Mouse (Mus musculus) MEL (cell line): ENCODE measurements around the gene Enc1. TPM values are rescaled to one million over a fixed set of nuclear protein-coding genes. Genes with fewer than 3 reads are reported as not detected.

Experiments
- DNase-seq: peaks from one replicate; pipeline ENCODE4 v3.0.0; 2011; ENCODE audit warnings: low read depth, low spot score
- H3K27ac ChIP-seq: 2 replicates; pipeline ENCODE4 v1.5.1; 2012; ENCODE audit warnings: low read depth, mild to moderate bottlenecking, control low read depth, low read length, moderate library complexity; ENCODE audit not compliant: control insufficient read depth
- H3K27me3 ChIP-seq, 2 experiments: fragments of 150-350 bp in 1 of 2; sonication (generic) in 1 of 2; 2 replicates each; pipeline ENCODE4 v1.6.1; 2012; ENCODE audit warnings: low read length in 2 of 2, mild to moderate bottlenecking in 2 of 2, improper control_type of control experiment in 1 of 2, moderate library complexity in 1 of 2; ENCODE audit not compliant: insufficient read depth in 2 of 2, control insufficient read depth in 1 of 2
- H3K36me3 ChIP-seq, 2 experiments: 2 replicates each; pipeline ENCODE4 v1.6.1; 2012 to 2014; ENCODE audit warnings: low read length in 2 of 2, improper control_type of control experiment in 1 of 2, inconsistent platforms in 1 of 2, mild to moderate bottlenecking in 1 of 2; ENCODE audit not compliant: insufficient read depth in 2 of 2, control insufficient read depth in 1 of 2
- H3K4me1 ChIP-seq, 2 experiments: fragments of 150-350 bp in 1 of 2; sonication (generic) in 1 of 2; 2 replicates each; pipeline ENCODE4 v1.6.1; 2012; ENCODE audit warnings: low read length in 2 of 2, improper control_type of control experiment in 1 of 2, mild to moderate bottlenecking in 1 of 2; ENCODE audit not compliant: insufficient read depth in 2 of 2, control insufficient read depth in 1 of 2
- H3K4me3 ChIP-seq, 2 experiments: fragments of 150-350 bp in 1 of 2; sonication (generic) in 1 of 2; 2 replicates each; pipeline ENCODE4 v1.5.1; 2012; ENCODE audit warnings: low read depth in 2 of 2, low read length in 2 of 2, mild to moderate bottlenecking in 2 of 2, moderate library complexity in 2 of 2, control low read depth in 1 of 2, improper control_type of control experiment in 1 of 2; ENCODE audit not compliant: control insufficient read depth in 1 of 2, insufficient read depth in 1 of 2
- H3K79me2 ChIP-seq: 2 replicates; pipeline ENCODE4 v1.6.1; 2012; ENCODE audit warnings: mild to moderate bottlenecking, low read length, moderate library complexity; ENCODE audit not compliant: control insufficient read depth, poor library complexity, insufficient read depth
- H3K9ac ChIP-seq: 2 replicates; pipeline ENCODE4 v1.6.1; 2012; ENCODE audit warnings: low read depth, mild to moderate bottlenecking, control low read depth, low read length, moderate library complexity; ENCODE audit not compliant: control insufficient read depth, poor library complexity, severe bottlenecking
- H3K9me3 ChIP-seq: fragments of 150-350 bp; sonication (generic); replicated peaks from 2 replicates; pipeline ENCODE4 v1.6.1; 2012; ENCODE audit warnings: mild to moderate bottlenecking, low read length, improper control_type of control experiment, moderate library complexity; ENCODE audit not compliant: insufficient read depth
- BHLHE40 ChIP-seq: IDR thresholded peaks from 2 replicates; pipeline ENCODE4 v1.6.1; 2012; ENCODE audit warnings: low read depth, mild to moderate bottlenecking, inconsistent platforms, low read length, improper control_type of control experiment, borderline replicate concordance
- CTCF ChIP-seq, 3 experiments: IDR thresholded peaks in 2 of 3; conservative IDR thresholded peaks in 1 of 3; 2 replicates each; pipeline ENCODE4 v1.5.1; 2011 to 2012; ENCODE audit warnings: low read length in 3 of 3, low read depth in 2 of 3, mild to moderate bottlenecking in 2 of 3, improper control_type of control experiment in 1 of 3, inconsistent platforms in 1 of 3, mixed read lengths in 1 of 3, moderate library complexity in 1 of 3; ENCODE audit not compliant: control insufficient read depth in 1 of 3, insufficient read depth in 1 of 3, poor library complexity in 1 of 3, severe bottlenecking in 1 of 3
- ELF1 ChIP-seq: IDR thresholded peaks from 2 replicates; pipeline ENCODE4 v1.6.1; 2014; ENCODE audit warnings: low read depth, mild to moderate bottlenecking, inconsistent platforms, low read length, improper control_type of control experiment, moderate library complexity
- GABPA ChIP-seq: IDR thresholded peaks from 2 replicates; pipeline ENCODE4 v1.6.1; 2012; ENCODE audit warnings: low read depth, mild to moderate bottlenecking, inconsistent platforms, low read length, improper control_type of control experiment, moderate library complexity
- HCFC1 ChIP-seq: IDR thresholded peaks from 2 replicates; pipeline ENCODE4 v1.6.1; 2012; ENCODE audit warnings: low read depth, mild to moderate bottlenecking, inconsistent platforms, low read length, improper control_type of control experiment, moderate library complexity
- KAT2A ChIP-seq: conservative IDR thresholded peaks from 2 replicates; pipeline ENCODE4 v1.6.1; 2012; ENCODE audit warnings: low read depth, low read length, improper control_type of control experiment, inconsistent platforms
- MAX ChIP-seq: IDR thresholded peaks from 2 replicates; pipeline ENCODE4 v1.6.1; 2011; ENCODE audit warnings: low read length, improper control_type of control experiment
- MAZ ChIP-seq: IDR thresholded peaks from 2 replicates; pipeline ENCODE4 v1.6.1; 2012; ENCODE audit warnings: low read depth, mild to moderate bottlenecking, inconsistent platforms, low read length, improper control_type of control experiment
- MXI1 ChIP-seq: IDR thresholded peaks from 2 replicates; pipeline ENCODE4 v1.6.1; 2011; ENCODE audit warnings: mild to moderate bottlenecking, low read depth, low read length, improper control_type of control experiment
- NELFE ChIP-seq: IDR thresholded peaks from 2 replicates; pipeline ENCODE4 v1.6.1; 2011; ENCODE audit warnings: low read depth, low read length, improper control_type of control experiment
- NRF1 ChIP-seq: IDR thresholded peaks from 2 replicates; pipeline ENCODE4 v1.6.1; 2014; ENCODE audit warnings: low read depth, mild to moderate bottlenecking, inconsistent platforms, low read length, improper control_type of control experiment, moderate library complexity; ENCODE audit not compliant: poor library complexity, insufficient read depth, severe bottlenecking
- POLR2A ChIP-seq, 2 experiments: IDR thresholded peaks; 2 replicates each; pipeline ENCODE4 v1.6.1; 2011 to 2012; ENCODE audit warnings: low read length in 2 of 2, mild to moderate bottlenecking in 2 of 2, control low read depth in 1 of 2, improper control_type of control experiment in 1 of 2, low read depth in 1 of 2, moderate library complexity in 1 of 2; ENCODE audit not compliant: control insufficient read depth in 1 of 2, insufficient read depth in 1 of 2, poor library complexity in 1 of 2
- POLR2AphosphoS2 ChIP-seq: IDR thresholded peaks from 2 replicates; pipeline ENCODE4 v1.6.1; 2011; ENCODE audit warnings: low read length, improper control_type of control experiment
- RCOR1 ChIP-seq: IDR thresholded peaks from 2 replicates; pipeline ENCODE4 v1.6.1; 2012; ENCODE audit warnings: low read depth, mild to moderate bottlenecking, inconsistent platforms, low read length, improper control_type of control experiment
- TBP ChIP-seq: IDR thresholded peaks from 2 replicates; pipeline ENCODE4 v1.8.0; 2011; ENCODE audit warnings: low read depth, low read length, improper control_type of control experiment
- TCF12 ChIP-seq: IDR thresholded peaks from 2 replicates; pipeline ENCODE4 v1.6.1; 2014; ENCODE audit warnings: low read depth, mild to moderate bottlenecking, inconsistent platforms, low read length, improper control_type of control experiment, moderate library complexity
- USF1 ChIP-seq: IDR thresholded peaks from 2 replicates; pipeline ENCODE4 v1.6.1; 2014; ENCODE audit warnings: low read depth, mild to moderate bottlenecking, inconsistent platforms, low read length, improper control_type of control experiment, moderate library complexity
- ZNF384 ChIP-seq: IDR thresholded peaks from 2 replicates; pipeline ENCODE4 v1.6.1; 2012; ENCODE audit warnings: low read depth, mild to moderate bottlenecking, inconsistent platforms, low read length, improper control_type of control experiment
- polyA plus RNA-seq, 2 experiments: library from polyadenylated mRNA; stranded (reverse) in 1 of 2; unstranded in 1 of 2; fragments of >175 nt in 1 of 2; fragments of >200 nt in 1 of 2; gene quantifications; 2 replicates each; pipeline versions ENCODE4 v1.2.1 to v1.2.4; 2012; ENCODE audit warnings: low replicate concordance in 2 of 2, low read depth in 1 of 2; ENCODE audit not compliant: insufficient read length in 2 of 2, insufficient read depth in 1 of 2, missing spikeins in 1 of 2
- total RNA-seq: library from RNA; depleted of rRNA; stranded (reverse); fragments of 300-350 nt; gene quantifications from 2 replicates; pipeline ENCODE4 v1.2.3, GENCODE M21; 2012

The Enc1 gene
- total and polyA plus RNA-seq, 3 experiments = not detected

- no peaks in the 10 kb centered on the region for H3K79me2 ChIP-seq
- H3K27ac ChIP-seq = peak within 1 kb of the TSS; percentile 56
- TF ChIP-seq ZNF384 (peak; percentile 55), POLR2A (IDR thresholded peaks at IDR 0.05; ENCODE audit: control insufficient read depth in 1 of 2, insufficient read depth in 1 of 2, low read depth in 1 of 2, low read length in 2 of 2, poor library complexity in 1 of 2) (peak; percentile 57 to 75), RCOR1 (peak; percentile 44; the same call in 1 of the 2 replicates), BHLHE40 (peak; percentile 38; the same call in 1 of the 2 replicates), CTCF (IDR thresholded peaks at IDR 0.05 in 2 of 3, conservative IDR thresholded peaks at IDR 0.05 in 1 of 3; ENCODE audit: control insufficient read depth in 1 of 3, insufficient read depth in 1 of 3, low read depth in 2 of 3, low read length in 3 of 3, poor library complexity in 1 of 3, severe bottlenecking in 1 of 3) (0 out of 6 replicates have a peak, but pooled peaks of 1 of the 3 experiments have one; percentile 16), GABPA (no peak), MXI1 (no peak; the same call in none of the 2 replicates), TCF12 (no peak), POLR2AphosphoS2 (peak; percentile 63; the same call in 1 of the 2 replicates), HCFC1 (peak; percentile 53; the same call in 1 of the 2 replicates), NELFE (peak; percentile 71), ELF1 (peak; percentile 66), USF1 (peak; percentile 81), MAX (no peak), KAT2A (no peak)
Observed at GRCm38 (mm10) chr13:97197932-97198562, 42.9 kb upstream of the Enc1 start, which contains the start of gene Hexb. Hexb (minus strand) TSS chr13:97198357.

GRCm38 (mm10) chr13:97199123-97199522 is 41.8 kb upstream of the Enc1 start:
- no peaks in the 10 kb centered on the region for H3K27me3 ChIP-seq
- no peak for TF ChIP-seq MXI1
- no peak for TF ChIP-seq TBP
- no peak for TF ChIP-seq MAX
- no peak for TF ChIP-seq POLR2A (IDR thresholded peaks at IDR 0.05; ENCODE audit: control insufficient read depth in 1 of 2, insufficient read depth in 1 of 2, low read depth in 1 of 2, low read length in 2 of 2, poor library complexity in 1 of 2)
- no peak for TF ChIP-seq BHLHE40
- no peak for TF ChIP-seq NRF1
- TF ChIP-seq NELFE = no peak
- TF ChIP-seq MAZ = no peak
- DNase-seq = no peak
- H3K79me2 ChIP-seq = no peaks in the 10 kb centered on the region
- H3K27ac ChIP-seq = no peak overlapping the region
- H3K4me1 ChIP-seq = 0 out of 4 replicates have a peak, but pooled peaks cover 0 to 3% of the 10 kb centered on the region in 2 experiments
- H3K36me3 ChIP-seq = no peaks in the 10 kb centered on the region; a peak in 1 of 4 replicates
- H3K4me3 ChIP-seq = no peak overlapping the region
- H3K9ac ChIP-seq = no peak overlapping the region
- H3K9me3 ChIP-seq = no peaks in the 10 kb centered on the region

More at GRCm38 (mm10) chr13:97197932-97198562, 42.9 kb upstream of the Enc1 start, which contains the start of gene Hexb:
- H3K9ac ChIP-seq = peak within 1 kb of the TSS; percentile 76
- H3K36me3 ChIP-seq = no peaks in the 10 kb centered on the region; a peak in 2 of 4 replicates
- peak; percentile 93 for DNase-seq
- 0 out of 4 replicates have a peak, but pooled peaks cover 0 to 3% of the 10 kb centered on the region in 2 experiments for H3K4me1 ChIP-seq
- H3K27me3 ChIP-seq = no peaks in the 10 kb centered on the region
- no peaks in the 10 kb centered on the region for H3K9me3 ChIP-seq
- H3K4me3 ChIP-seq = peak within 1 kb of the TSS; percentile 86 to 99
